Mouse (Mus musculus) heart, postnatal 10 days (tissue): ENCODE measurements at regions not wholly inside any gene's neighbourhood (a gene's known extent, or its start where the extent isn't known, plus 50 kb on each side); places are given as distances from the start of the nearest gene placed in this dataset.
A peak's percentile ranks its signal among the peaks of the same experiment; 100 is the strongest.

Experiments
- DNase-seq, 2 experiments: peaks; one replicate each; pipeline ENCODE4 v3.0.0; 2021
- intact Hi-C: fragments of 180-260 bp; cut with DNase I; formaldehyde crosslinking; loops from one replicate; pipeline ENCODE4 v1.15.1; 2025

DNA sequence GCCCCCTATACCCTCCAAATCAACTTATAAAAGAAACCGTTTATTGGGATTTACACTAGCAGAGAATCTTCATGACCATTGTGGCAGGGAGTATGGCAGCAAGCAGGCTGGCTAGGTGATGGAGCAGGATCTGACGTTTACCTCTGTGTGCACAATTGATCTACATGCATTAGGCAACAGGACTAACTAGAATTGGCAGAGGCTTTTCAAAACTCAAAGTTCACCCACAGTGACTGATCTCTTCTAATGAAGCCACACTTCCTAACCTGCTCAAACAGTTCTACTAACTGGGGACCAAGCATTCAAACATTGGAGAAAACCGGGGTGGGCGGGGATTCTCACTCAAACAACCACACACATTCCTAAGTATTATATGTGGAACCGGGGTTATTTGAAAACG is 1382.9 kb upstream of the Tenm2 start:
- no peak for DNase-seq
- intact Hi-C loops = no loop called here

DNA sequence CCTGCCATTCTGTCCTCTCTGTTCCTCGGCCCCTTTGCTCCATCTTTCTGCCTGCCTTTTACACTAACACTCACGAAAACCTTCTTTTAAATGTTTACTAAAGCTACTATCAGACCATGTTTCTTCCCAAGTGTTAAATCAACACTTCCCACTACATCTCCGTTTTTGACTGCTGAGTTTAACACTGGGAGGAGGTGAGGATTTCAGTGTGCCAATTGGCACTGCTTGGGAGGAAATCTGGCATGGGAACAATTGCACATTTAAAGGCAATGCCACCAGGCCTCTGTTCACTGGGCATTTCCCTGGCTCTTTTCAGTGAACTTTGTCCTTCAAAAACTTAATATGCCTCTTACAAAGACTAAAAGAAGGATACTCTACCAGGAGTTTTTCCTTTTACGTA is 1365.2 kb upstream of the Tenm2 start:
- DNase-seq = peak; percentile 2 to 4
- intact Hi-C loops = no loop called here

DNA sequence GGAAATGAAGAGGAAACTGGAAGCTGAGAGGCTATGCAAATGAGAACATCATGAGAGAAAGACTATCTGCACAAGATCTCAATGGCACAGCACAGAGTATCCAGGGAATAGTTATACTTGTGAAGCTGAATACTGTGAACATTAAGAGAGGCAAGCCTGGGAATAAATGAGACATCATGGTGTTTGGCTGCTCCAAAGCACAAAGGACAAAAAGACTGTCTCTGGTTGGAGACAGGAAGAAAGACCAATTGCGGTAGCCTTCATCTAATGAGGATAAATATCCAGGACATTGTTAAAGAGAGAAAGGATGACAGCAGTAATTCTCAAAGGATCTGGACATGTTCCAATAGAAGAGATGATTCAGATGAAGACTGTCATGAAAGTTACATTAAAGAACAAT is 1332.8 kb upstream of the Tenm2 start:
- no peak for DNase-seq
- intact Hi-C loops = no loop called here

DNA sequence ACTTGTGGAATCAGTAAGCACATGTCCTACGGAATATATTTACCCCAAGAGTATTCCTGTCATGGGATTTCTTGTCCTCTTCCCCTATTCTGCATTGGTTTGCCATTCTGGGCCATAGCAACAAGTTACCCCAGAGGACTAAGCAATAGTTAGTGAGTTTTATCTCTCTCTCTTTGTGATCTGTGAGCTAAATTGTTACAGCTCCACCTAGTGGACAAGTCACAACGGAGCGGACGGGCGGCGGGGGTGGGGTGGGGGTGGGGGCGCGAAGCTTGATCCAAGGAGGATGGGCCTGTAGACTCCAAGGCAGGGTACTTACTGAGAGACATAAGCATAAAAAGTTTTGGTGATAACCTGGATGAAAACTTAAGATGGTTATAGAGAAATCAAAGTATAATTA is 1308.1 kb upstream of the Tenm2 start:
- intact Hi-C loops = no loop called here
- DNase-seq = peak; percentile 1 to 26

DNA sequence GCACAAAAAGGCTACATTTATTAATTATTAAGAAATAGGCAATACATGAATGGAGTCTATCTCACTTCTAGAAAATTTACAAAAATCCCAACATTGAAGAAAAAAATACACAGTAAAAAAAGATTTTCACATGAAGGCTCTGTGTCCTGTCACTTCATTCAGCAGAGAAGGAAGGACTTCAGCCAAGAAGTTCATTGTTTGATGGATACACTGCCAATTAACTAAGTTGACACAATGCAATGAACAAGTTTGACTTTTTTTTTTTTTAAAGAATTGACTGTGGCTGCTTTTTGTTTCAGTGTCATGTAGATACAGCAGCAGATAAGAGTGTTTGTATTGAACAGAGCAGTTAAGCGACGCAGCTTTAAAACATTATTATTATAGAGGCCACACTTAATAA is 1304.3 kb upstream of the Tenm2 start:
- intact Hi-C loops = no loop called here
- DNase-seq = no peak

- no peak for DNase-seq
- intact Hi-C loops = no loop called here
Observed at GRCm38 (mm10) chr11:38532282-38532681, 1296.5 kb upstream of the Tenm2 start.

DNA sequence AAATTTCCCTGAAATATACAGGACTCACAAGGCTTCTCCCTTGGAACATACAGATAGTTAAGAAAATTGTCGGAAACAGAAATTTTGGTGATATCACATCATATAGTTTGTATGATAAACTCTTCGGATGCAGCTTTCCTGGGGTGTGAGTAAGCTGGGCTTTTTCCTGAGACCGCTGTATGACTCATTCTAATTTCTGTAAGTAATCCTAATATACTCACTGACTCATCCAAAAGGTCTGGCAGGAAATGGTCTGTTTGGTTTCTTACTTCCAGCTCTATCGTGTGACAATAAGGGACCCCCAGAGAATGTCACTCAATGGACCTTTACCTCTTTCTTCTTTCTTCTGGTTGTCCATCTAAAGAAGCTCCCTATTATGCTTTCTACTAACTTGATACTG is 1273.9 kb upstream of the Tenm2 start:
- intact Hi-C loops = no loop called here
- no peak for DNase-seq

GRCm38 (mm10) chr11:38464239-38464596 is 1228.5 kb upstream of the Tenm2 start:
- DNase-seq = no peak
- intact Hi-C loops = no loop called here

DNA sequence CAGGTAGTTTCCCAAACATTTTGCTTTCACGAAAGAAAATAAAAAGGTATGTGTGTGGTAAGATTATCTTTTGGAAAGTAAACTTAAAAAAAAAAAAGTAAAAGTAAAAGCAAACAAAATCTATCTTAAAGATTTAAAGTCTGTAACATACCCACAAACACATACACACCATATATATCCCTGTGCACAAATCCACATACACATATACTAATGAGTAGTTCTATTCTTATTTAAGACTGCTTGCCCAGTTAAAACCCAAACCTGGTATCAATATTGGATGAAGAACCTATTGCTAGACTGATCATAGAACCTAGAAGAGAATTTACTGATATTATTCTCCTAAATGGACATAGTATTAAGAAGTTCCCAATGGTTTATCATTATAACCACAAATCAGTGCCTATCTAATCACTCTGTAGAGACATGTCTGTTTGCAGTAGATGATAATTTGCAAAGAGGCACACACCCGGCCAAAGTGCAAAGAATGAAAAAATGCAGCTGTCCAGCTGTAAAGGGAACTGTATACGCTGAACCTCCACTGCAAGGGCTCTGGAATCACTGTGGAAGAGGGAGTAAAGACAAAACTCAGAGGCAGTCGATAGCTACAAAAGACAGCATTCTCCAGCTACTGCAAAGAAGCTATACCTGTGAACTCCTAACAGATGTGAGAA is 1227.9 kb upstream of the Tenm2 start:
- intact Hi-C loops = no loop called here
- no peak for DNase-seq

DNA sequence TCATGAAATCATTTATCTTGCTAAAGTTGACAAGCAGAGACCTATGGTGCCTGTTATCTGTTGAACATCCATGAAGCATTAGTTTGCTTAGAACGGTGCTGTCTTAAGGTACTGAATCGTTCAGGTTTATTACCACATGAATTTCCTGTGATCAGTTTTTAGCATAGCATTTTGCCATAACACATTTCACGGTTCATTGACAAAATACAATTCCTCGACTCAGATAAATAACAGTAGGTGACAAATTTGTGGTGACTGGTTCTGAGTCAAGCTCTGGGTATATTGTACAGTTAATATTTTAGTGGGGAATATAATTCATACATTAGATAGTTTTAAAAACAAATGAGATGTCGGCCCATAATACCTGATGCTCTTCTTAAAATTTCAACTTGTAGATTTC is 1207.5 kb upstream of the Tenm2 start:
- intact Hi-C loops = no loop called here
- DNase-seq = no peak

- intact Hi-C loops = no loop called here
- DNase-seq = no peak
Observed at GRCm38 (mm10) chr11:38410302-38410701, 1174.5 kb upstream of the Tenm2 start.

GRCm38 (mm10) chr11:38397771-38398170 is 1162.0 kb upstream of the Tenm2 start:
- intact Hi-C loops = no loop called here
- DNase-seq = no peak

- no peak for DNase-seq
- intact Hi-C loops = no loop called here
Observed at GRCm38 (mm10) chr11:38386958-38387357, 1151.2 kb upstream of the Tenm2 start.

DNA sequence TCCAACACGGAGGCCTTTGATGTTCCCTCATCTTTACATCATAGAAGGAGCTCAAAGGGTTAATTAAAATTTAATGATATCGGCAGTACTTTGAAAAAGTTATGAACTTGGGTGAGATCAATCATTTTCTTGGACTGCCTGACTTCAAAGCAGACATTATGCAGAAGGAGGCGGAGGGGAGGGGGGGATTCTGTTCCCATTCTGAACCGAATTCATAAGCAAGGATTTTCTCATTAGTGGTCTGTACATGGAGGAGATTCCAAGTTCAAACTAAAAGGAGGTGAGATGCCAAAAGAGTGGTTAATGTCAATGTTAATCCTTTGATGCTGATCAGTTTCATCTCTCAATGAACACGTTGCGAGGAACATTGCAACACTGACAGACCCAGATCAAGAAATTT is 1110.7 kb upstream of the Tenm2 start:
- intact Hi-C loops = no loop called here
- DNase-seq = no peak

DNA sequence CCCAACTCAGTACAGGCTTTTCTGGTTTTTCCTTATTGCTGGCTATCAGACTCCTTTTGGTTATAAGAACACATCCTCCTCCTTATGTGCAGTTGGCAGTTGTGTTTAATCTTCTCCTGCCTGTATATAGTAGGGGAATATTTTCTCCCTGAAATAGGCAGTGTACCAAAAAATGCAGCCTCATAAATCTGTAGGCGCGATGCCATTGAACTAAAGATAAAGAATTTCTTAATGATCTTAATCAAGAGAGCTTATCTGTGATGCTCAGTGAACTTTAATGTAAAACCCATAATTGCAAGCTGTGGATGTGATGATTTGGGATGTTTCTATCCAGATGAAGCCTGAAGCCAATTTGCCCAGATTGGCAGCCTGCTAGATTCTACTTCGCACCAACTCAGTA is 1099.6 kb upstream of the Tenm2 start:
- intact Hi-C loops = no loop called here
- no peak for DNase-seq

GRCm38 (mm10) chr11:38297693-38298092 is 1061.9 kb upstream of the Tenm2 start:
- no peak for DNase-seq
- intact Hi-C loops = no loop called here

DNA sequence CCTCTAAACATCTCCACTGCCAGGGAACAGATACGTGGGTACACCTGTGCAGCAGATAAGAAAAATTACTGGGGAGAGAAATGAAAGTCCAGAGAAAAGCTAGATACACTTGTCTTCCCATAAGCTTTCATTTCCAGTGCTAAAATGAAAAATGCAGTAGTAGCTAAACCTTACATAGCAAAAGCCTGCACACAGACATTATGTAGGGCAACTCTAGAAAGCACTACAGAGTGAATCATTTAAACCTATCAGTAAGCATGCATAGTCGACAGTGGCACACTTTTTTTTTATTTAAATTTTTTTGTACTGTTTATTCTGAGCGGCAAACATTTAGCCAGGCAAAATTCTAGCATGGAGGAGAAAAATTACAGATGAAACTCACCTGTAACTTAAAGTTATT is 1055.5 kb upstream of the Tenm2 start:
- intact Hi-C loops = no loop called here
- DNase-seq = no peak

DNA sequence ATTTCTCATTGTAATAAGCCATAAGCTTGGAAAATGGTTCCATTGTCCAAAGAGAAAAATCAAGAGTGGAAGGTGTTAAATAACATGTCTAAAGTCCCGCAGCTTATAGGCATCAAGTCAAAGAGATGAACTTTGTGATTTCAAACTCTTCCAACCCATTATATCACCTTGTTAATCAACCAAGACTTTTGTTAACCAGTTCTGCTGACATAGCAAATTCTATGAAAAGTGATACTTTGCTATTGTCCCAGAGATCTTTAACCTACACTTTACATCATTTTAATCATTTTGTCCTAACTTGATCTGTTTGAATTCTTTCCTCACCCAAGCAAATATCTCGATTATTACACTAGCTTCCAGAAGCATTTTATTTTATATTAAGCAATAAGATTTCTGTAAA is 1045.2 kb upstream of the Tenm2 start:
- intact Hi-C loops = no loop called here

More for the DNA sequence above, 1045.2 kb upstream of the Tenm2 start:
- DNase-seq = no peak
